Mouse (Mus musculus) stomach, postnatal 0 days (tissue): ENCODE measurements around the gene Sik3.

Experiments
- CTCF ChIP-seq: IDR thresholded peaks from 2 replicates; pipeline ENCODE4 v1.5.1; 2016; ENCODE audit warnings: antibody characterized with exemption, low read depth, mild to moderate bottlenecking, moderate library complexity
- EP300 ChIP-seq: optimal IDR thresholded peaks from 2 replicates; pipeline ENCODE3; 2016; ENCODE audit warnings: antibody characterized with exemption

DNA sequence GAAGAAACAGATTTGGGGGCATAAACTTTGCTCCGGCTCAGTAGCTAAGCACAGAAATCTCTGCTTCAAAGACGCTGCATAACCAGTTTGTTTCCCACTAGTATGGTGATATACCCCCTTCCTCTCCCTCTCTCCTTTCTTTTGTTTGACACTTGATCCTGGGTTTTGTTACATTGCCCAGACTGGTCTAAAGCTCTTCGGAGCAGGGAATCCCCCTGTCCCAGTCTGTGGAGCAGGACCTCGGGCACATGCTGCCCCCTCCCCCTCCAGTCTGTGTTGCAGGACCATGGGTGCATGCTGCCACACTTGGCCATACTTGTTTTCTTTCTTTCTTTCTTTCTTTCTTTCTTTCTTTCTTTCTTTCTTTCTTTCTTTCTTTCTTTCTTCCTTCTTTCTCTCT, 77.4 kb downstream of the Sik3 start:
- TF ChIP-seq CTCF (no peak), EP300 (no peak)
